Mouse (Mus musculus) kidney, embryonic 14.5 days (tissue): ENCODE measurements at regions not wholly inside any gene's neighbourhood (a gene's known extent, or its start where the extent isn't known, plus 50 kb on each side); places are given as distances from the start of the nearest gene placed in this dataset.

Source experiments
- ATAC-seq: fragments of 200-750 bp; cut with Nextera tagmentation; 2 replicates; pipeline ENCODE4 v1.8.0; 2017; ENCODE audit warnings: moderate number of reproducible peaks, mild to moderate bottlenecking, moderate TSS enrichment, moderate library complexity; ENCODE audit not compliant: low FRiP score, low TSS enrichment
- H3K27ac ChIP-seq: fragments of 300-500 bp; sonication (generic); 2 replicates; pipeline ENCODE4 v1.5.1; 2014; ENCODE audit warnings: low read depth, mild to moderate bottlenecking, low read length, moderate library complexity, mixed read lengths
- H3K27me3 ChIP-seq: fragments of 300-500 bp; sonication (generic); 2 replicates; pipeline ENCODE4 v1.6.1; 2014; ENCODE audit warnings: mild to moderate bottlenecking, low read length; ENCODE audit not compliant: control insufficient read depth, insufficient read depth
- H3K36me3 ChIP-seq: fragments of 300-500 bp; sonication (generic); 2 replicates; pipeline ENCODE4 v1.6.1; 2014; ENCODE audit warnings: low read length, mixed read lengths; ENCODE audit not compliant: control insufficient read depth, insufficient read depth
- H3K4me1 ChIP-seq: fragments of 300-500 bp; sonication (generic); 2 replicates; pipeline ENCODE4 v1.6.1; 2014; ENCODE audit warnings: low read length, mixed read lengths; ENCODE audit not compliant: control insufficient read depth, insufficient read depth
- H3K4me2 ChIP-seq: fragments of 300-500 bp; sonication (generic); replicated peaks from 2 replicates; pipeline ENCODE4 v1.6.1; 2014; ENCODE audit warnings: low read depth, mild to moderate bottlenecking, low read length
- H3K4me3 ChIP-seq: fragments of 300-500 bp; sonication (generic); 2 replicates; pipeline ENCODE4 v1.5.1; 2014; ENCODE audit warnings: mild to moderate bottlenecking, low read length
- H3K9ac ChIP-seq: fragments of 300-500 bp; sonication (generic); 2 replicates; pipeline ENCODE4 v1.6.1; 2014; ENCODE audit warnings: low read depth, mild to moderate bottlenecking, low read length, moderate library complexity
- H3K9me3 ChIP-seq: fragments of 300-500 bp; sonication (generic); 2 replicates; pipeline ENCODE4 v1.6.1; 2016; ENCODE audit warnings: low read length; ENCODE audit not compliant: control insufficient read depth
- WGBS: fragments of 180-500 bp; shearing (Covaris S2); extraction: QIAGEN DNeasy Blood & Tissue Kit; methylation state at CpG from one replicate; pipeline ENCODE4 v1.1.7; 2014; 5-methylcytosine and 5-hydroxymethylcytosine counted together

DNA sequence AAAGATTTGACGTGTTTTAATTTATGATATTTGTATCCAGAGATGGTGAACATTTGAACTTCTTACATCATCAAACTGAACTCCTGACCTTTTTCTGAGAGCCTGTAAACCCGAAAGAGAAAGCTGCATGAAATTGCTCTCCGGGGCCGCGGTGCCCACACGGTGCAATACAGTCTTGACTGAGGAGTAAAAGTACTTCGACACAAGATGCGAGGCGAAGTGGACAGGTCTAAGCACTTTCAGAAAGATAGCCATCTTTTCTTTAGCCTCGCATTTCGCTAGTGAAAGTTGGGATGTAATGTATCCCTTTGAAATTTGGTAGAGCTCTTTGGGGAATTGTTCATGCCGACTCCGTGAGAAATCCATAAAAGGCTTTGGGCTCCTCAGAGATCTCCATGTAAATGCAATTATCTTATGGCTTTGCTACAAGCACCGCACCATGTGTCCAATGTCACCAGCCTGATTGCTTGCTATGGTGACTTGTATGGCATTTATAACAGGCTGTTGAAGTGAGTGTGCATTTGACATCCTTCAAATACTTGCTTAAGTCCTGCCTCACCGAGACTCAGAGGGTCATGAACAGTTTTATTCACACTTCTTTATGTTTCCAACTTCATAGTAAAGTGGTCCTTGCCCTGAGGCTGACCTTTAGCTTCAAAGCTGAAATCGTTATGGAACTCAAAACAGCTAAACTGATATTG is 274.6 kb upstream of the Itga1 start:
- 81% methylated on average over 16 of the region's 16 CpGs for WGBS
- ATAC-seq: no peak

DNA sequence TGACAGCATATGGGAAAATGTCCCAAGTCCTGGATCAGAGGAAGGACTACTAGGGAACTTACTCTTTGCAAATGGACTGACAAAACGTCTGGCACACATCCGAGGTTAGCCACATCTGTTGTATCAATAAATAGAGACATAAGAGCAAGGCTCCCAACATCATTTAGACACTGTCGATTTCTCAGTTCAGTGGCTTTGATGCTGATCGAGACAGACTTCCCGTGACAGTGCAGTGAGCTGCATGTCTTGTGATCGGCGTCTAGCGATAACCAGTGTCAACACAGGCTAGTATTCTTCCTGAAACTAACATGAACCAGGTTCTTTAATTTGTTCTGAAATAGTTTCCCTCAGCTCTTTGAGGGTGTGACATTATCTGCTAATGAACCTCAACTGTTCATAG is 259.7 kb upstream of the Itga1 start:
- 91% methylated on average over 8 of the region's 8 CpGs for WGBS

More for the DNA sequence above, 274.6 kb upstream of the Itga1 start:
- H3K4me2 ChIP-seq: no peak overlapping the region
- no peak overlapping the region for H3K4me3 ChIP-seq
- H3K9me3 ChIP-seq: no peaks in the 10 kb centered on the region
- no peak overlapping the region for H3K9ac ChIP-seq
- H3K4me1 ChIP-seq: no peaks in the 10 kb centered on the region
- no peaks in the 10 kb centered on the region for H3K27me3 ChIP-seq
- no peak overlapping the region for H3K27ac ChIP-seq
- H3K36me3 ChIP-seq: no peaks in the 10 kb centered on the region

DNA sequence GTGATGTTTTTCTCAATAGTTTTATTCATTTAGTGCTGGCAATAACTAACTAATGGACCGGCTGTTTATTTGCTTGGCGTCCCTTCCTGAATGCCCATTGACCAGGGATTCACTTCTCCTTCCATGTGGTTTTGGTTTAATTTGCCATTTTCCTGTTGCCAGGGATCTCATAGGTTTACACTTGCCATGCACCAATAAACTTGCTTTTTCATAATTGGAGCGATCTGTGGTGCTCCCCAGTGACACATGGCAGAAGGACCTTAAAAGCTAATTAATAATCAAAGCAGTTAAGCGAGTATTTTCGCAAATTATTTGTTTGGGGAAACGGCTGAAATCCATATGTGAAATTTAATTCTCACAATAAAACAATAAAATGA is 245.2 kb upstream of the Itga1 start:
- Histone ChIP-seq H3K27me3 (no peaks in the 10 kb centered on the region), H3K36me3 (no peaks in the 10 kb centered on the region), H3K4me1 (no peaks in the 10 kb centered on the region), H3K27ac (no peak overlapping the region), H3K9ac (no peak overlapping the region), H3K4me2 (peak overlapping the region; percentile 24), H3K9me3 (no peaks in the 10 kb centered on the region), H3K4me3 (no peak overlapping the region)
- 62% methylated on average over 6 of the region's 6 CpGs for whole genome bisulfite sequencing
- ATAC-seq: no peak

More for the DNA sequence above, 259.7 kb upstream of the Itga1 start:
- Histone ChIP-seq H3K4me3 (no peak overlapping the region), H3K9me3 (no peaks in the 10 kb centered on the region), H3K9ac (no peak overlapping the region), H3K27ac (no peak overlapping the region), H3K4me2 (no peak overlapping the region), H3K27me3 (no peaks in the 10 kb centered on the region), H3K36me3 (no peaks in the 10 kb centered on the region), H3K4me1 (no peaks in the 10 kb centered on the region)
- no peak for ATAC-seq

DNA sequence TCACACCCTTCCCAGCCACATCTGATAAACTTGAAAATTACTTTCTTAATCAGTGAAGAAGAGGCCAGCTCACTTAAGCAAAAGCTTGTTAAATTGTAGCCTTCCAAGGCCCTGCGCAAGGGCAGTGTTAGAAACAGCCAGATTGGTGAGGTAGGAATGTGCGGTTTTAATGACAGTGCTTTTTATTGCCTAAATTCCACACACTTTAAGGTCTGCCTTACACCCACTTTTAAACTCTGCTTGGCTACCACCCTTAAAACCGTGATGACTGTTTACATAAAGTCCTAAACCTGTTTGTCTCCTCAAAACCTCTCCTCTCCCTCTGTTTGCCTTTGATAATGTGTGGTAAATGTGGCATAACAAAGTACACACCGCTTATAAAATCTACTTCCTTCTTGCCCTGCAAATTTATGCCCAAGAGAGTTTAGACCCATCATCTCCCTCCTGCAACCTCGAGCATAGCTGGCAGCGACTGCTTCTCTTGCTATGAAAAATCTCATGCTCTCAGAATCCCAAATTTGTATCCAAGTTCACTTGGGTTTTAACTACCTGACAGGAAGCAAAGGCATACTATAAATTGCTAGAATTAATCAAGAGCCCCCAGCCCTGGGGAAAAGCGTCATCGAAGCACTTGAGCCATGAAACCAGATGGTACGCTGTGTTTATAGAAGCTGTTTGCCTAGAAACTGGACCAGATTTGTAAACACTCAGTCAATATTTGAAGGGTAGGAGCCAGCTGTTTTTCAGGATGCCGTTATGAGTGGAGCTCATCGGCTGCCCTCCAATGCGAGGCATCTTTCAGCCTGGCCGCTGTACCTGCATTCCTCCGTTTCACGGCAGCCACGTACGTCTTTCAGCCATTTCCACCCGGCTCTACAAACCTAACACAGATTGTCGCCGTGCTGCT is 244.6 kb upstream of the Itga1 start:
- Histone ChIP-seq H3K9me3 (no peaks in the 10 kb centered on the region), H3K27ac (no peak overlapping the region), H3K27me3 (no peaks in the 10 kb centered on the region), H3K36me3 (no peaks in the 10 kb centered on the region), H3K4me3 (no peak overlapping the region), H3K9ac (no peak overlapping the region), H3K4me1 (no peaks in the 10 kb centered on the region), H3K4me2 (peak overlapping the region; percentile 24)
- no peak for ATAC-seq
- WGBS: 32% methylated on average over 20 of the region's 20 CpGs

DNA sequence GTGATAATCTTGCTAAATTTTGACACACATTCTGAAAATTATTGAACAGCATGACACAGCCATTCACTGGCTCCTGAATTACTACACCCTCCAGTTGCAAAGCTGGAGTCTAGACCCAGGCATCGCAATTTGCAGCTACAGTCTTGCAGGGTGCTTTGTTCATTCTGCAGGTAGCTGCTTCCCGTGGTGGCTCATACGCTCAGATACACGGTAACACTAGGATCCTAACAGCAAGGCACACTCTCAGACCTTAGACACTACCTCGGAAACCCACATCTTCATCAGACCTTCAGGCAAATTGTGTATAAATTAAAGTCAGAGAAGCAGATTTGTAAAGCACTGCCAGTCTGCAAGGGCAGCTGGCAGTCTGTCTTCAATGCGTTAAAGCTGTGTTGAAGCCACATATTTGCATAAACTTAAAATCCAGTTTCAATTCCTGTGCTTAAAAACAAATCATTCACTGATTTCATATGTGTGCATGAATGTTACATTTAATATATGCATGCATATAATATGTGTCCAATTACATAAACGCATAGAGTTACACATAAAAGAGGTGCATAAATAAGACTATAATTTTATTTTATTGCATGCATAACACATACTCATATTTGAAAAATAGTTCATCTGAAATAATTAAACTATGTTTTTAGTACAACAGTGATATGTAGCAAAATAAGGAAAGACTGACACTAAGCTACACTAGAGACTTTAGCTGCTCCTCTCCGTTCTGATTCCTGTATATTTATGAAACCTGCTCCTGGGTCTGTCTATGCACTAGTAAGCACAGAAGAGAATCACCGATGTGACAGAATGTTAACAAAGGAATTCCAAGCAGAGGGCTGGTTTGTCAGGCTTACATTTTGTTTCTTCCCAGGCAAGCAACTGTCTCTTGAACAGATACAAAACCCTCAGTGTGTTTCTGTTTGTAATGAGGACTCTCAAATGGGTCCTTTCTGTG is 227.5 kb upstream of the Itga1 start:
- no peak for ATAC-seq
- WGBS: 82% methylated on average over 9 of the region's 9 CpGs

DNA sequence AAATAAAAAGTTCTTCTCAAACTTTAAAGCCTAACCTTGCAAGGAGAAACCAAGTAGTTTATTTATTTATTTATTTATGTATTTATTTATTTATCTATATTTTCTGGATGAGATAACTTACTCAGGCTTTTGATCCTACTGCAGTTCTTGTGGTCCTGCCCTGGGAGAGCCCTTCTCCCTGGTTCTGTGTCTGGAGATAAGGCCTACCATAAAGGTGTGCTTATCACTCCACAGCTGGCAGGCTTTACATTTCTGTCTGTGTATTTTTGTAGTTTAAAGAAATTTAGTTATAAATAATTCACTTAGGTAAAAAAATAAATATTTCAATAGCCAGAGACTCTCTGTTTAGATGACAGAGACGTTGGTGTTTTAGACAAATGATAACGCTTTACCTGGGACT is 224.5 kb upstream of the Itga1 start:
- H3K4me1 ChIP-seq: no peaks in the 10 kb centered on the region
- H3K36me3 ChIP-seq: no peaks in the 10 kb centered on the region
- H3K4me2 ChIP-seq: no peak overlapping the region
- H3K4me3 ChIP-seq: no peak overlapping the region
- 92% methylated on average over 2 of the region's 2 CpGs for WGBS
- H3K27ac ChIP-seq: no peak overlapping the region
- H3K9ac ChIP-seq: no peak overlapping the region
- no peaks in the 10 kb centered on the region for H3K9me3 ChIP-seq
- H3K27me3 ChIP-seq: no peaks in the 10 kb centered on the region
- no peak for ATAC-seq

More for the DNA sequence above, 227.5 kb upstream of the Itga1 start:
- H3K9me3 ChIP-seq: no peaks in the 10 kb centered on the region
- no peak overlapping the region for H3K4me3 ChIP-seq
- no peak overlapping the region for H3K9ac ChIP-seq
- H3K36me3 ChIP-seq: no peaks in the 10 kb centered on the region
- H3K4me1 ChIP-seq: no peaks in the 10 kb centered on the region
- no peak overlapping the region for H3K4me2 ChIP-seq
- no peaks in the 10 kb centered on the region for H3K27me3 ChIP-seq
- H3K27ac ChIP-seq: no peak overlapping the region

DNA sequence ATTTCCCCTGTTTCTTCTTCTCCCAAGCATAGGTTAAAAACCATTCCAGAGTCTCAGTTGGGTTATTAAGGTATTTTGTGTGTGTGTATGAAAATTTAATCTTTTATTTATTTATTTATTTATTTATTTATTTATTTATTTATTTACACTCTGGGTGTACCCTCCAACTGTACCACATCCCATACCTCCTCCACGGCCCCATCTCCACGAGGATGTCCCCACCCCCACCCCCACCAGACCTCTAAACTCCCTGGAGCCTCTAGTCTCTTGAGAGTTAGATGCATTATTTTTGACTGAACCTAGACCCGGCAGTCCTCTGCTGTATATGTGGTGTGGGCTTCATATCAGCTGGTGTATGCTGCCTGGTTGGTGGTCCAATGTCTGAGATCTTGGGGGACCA is 214.9 kb upstream of the Itga1 start:
- H3K27ac ChIP-seq: no peak overlapping the region
- 86% methylated on average over 3 of the region's 3 CpGs for WGBS
- H3K4me1 ChIP-seq: no peaks in the 10 kb centered on the region
- ATAC-seq: no peak
- no peak overlapping the region for H3K4me3 ChIP-seq
- no peak overlapping the region for H3K9ac ChIP-seq
- H3K27me3 ChIP-seq: no peaks in the 10 kb centered on the region
- no peak overlapping the region for H3K4me2 ChIP-seq
- no peaks in the 10 kb centered on the region for H3K9me3 ChIP-seq
- no peaks in the 10 kb centered on the region for H3K36me3 ChIP-seq

DNA sequence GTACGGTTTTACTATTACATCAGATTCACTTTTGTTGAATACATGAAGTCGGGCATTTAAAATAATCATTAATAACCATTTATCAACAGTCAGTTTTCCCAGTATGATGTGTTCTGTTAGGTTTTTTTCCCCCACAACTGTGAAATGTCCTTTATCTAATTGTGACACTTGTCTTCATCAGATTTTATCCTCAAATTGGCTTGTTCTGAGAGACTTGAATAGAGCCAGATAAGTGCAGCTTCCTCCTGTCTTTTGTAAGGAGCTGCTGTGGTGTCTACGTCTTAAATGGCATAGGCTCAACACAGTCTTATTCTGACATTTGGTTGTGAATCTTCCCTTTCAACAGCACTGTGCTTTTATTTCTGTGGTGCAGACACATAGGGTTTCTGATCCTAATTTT is 206.8 kb upstream of the Itga1 start:
- Histone ChIP-seq H3K36me3 (no peaks in the 10 kb centered on the region), H3K4me1 (no peaks in the 10 kb centered on the region), H3K4me2 (no peak overlapping the region), H3K27ac (no peak overlapping the region), H3K27me3 (no peaks in the 10 kb centered on the region), H3K9ac (no peak overlapping the region), H3K4me3 (no peak overlapping the region), H3K9me3 (no peaks in the 10 kb centered on the region)
- ATAC-seq: no peak
- WGBS: 82% methylated on average over 3 of the region's 3 CpGs
